Mouse (Mus musculus) heart, embryonic 10.5 days (tissue): ENCODE measurements around the gene Ptbp2. TPM values are rescaled to one million over a fixed set of nuclear protein-coding genes. Genes with fewer than 3 reads are reported as not detected.

ENCODE experiments used
- microRNA-seq: library from miRNA; unstranded; fragments of <30 nt; microRNA quantifications from one replicate; pipeline ENCODE4, GENCODE M21; 2017
- polyA plus RNA-seq: library from polyadenylated mRNA; unstranded; fragments of >200 nt; fragmentation: Nextera tagmentation; extraction: Ambion mirVana; gene quantifications from 2 replicates; pipeline ENCODE4 v1.2.1, GENCODE M21; 2016

Ptbp2 gene
- polyA plus RNA-seq, 1 experiment from 2014 or later: 83.2 TPM

Small RNAs within 50 kb of the gene (microRNA-seq; reads per million reads assigned to microRNA genes)
- not detected for gene Gm24744
